Mouse (Mus musculus): ENCODE measurements around the gene Gng2. TPM values are rescaled to one million over a fixed set of nuclear protein-coding genes. Genes with fewer than 3 reads are reported as not detected.

Gng2 gene
- polyA plus RNA-seq, 1 experiment from 2014 or later, result 74.0 TPM

- Histone ChIP-seq H3K27ac (ENCODE audit: low read depth) (no peak overlapping the region), H3K9ac (ENCODE audit: low read length) (no peak overlapping the region), H3K4me3 (ENCODE audit: low read depth, low read length) (no peak overlapping the region), H3K9me3 (ENCODE audit: control insufficient read depth, low read length) (no peaks in the 10 kb centered on the region), H3K36me3 (ENCODE audit: control insufficient read depth, insufficient read depth, low read length) (no peaks in the 10 kb centered on the region), H3K4me2 (ENCODE audit: low read length) (no peak overlapping the region), H3K27me3 (replicated peaks; ENCODE audit: control insufficient read depth, insufficient read depth, low read length) (no peaks in the 10 kb centered on the region), H3K4me1 (replicated peaks; ENCODE audit: control insufficient read depth, insufficient read depth, low read length) (no peaks in the 10 kb centered on the region)
- 80% methylated on average over 4 of the region's 4 CpGs for WGBS
- no peak for ATAC-seq (replicated peaks; ENCODE audit: low FRiP score, low TSS enrichment, low read depth)
- DNase-seq (ENCODE audit: low spot score), result no peak
These were observed 18.5 kb upstream of the Gng2 start for GRCm38 (mm10) chr14:19995943-19996342.

DNA sequence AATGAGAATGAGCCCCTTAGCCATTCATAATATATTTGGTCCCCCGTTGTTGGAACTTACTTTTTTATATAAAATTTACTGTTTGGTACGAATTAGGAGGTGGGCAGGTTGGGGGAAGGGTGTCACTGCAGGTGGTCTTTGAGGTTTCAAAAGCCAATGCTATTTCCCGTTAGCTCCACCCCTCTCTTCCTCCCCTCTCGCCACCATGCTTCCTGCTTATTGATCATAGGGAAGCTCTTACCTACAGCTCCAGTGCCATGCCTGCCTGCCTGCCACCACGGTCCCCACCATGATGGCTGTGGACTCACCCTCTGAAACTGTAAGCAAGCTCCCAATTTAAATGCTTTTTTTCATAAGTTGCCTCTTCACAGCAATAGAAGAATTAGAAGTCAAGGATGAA lies 16.6 kb upstream of the Gng2 start:
- DNase-seq (ENCODE audit: low spot score) (no peak), ATAC-seq (replicated peaks; ENCODE audit: low FRiP score, low TSS enrichment, low read depth) (no peak)
- no peaks in the 10 kb centered on the region for H3K27me3 ChIP-seq (replicated peaks; ENCODE audit: control insufficient read depth, insufficient read depth, low read length)
- H3K4me1 ChIP-seq (replicated peaks; ENCODE audit: control insufficient read depth, insufficient read depth, low read length), result no peaks in the 10 kb centered on the region
- no peak overlapping the region for H3K27ac ChIP-seq (ENCODE audit: low read depth)
- H3K9ac ChIP-seq (ENCODE audit: low read length), result no peak overlapping the region
- WGBS, result 73% methylated on average over 5 of the region's 5 CpGs
- H3K4me2 ChIP-seq (ENCODE audit: low read length), result no peak overlapping the region
- no peaks in the 10 kb centered on the region for H3K36me3 ChIP-seq (ENCODE audit: control insufficient read depth, insufficient read depth, low read length)
- H3K9me3 ChIP-seq (ENCODE audit: control insufficient read depth, low read length), result no peaks in the 10 kb centered on the region
- H3K4me3 ChIP-seq (ENCODE audit: low read depth, low read length), result no peak overlapping the region

DNA sequence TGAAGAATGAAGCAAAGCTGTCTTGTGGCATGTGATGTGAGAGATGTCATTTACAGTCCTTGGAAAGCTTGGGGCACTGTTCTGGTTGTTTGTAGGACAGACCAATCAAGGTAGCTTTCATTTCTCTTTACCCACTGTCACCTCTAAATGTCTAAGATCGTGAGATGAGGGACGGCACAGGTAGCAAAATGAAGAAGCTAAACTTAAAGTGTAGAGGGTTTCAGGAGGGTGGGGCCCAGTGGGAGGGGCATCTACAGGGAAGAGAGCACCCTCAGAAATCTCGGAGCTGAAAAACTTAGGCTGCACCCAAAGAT lies 16.1 kb upstream of the Gng2 start:
- H3K27me3 ChIP-seq (replicated peaks; ENCODE audit: control insufficient read depth, insufficient read depth, low read length), result no peaks in the 10 kb centered on the region
- H3K9me3 ChIP-seq (ENCODE audit: control insufficient read depth, low read length), result no peaks in the 10 kb centered on the region
- H3K9ac ChIP-seq (ENCODE audit: low read length), result no peak overlapping the region
- DNase-seq (ENCODE audit: low spot score) (no peak), ATAC-seq (replicated peaks; ENCODE audit: low FRiP score, low TSS enrichment, low read depth) (no peak)
- no peak overlapping the region for H3K4me3 ChIP-seq (ENCODE audit: low read depth, low read length)
- no peaks in the 10 kb centered on the region for H3K4me1 ChIP-seq (replicated peaks; ENCODE audit: control insufficient read depth, insufficient read depth, low read length)
- H3K4me2 ChIP-seq (ENCODE audit: low read length), result no peak overlapping the region
- WGBS, result 80% methylated on average over 3 of the region's 3 CpGs
- H3K27ac ChIP-seq (ENCODE audit: low read depth), result no peak overlapping the region
- H3K36me3 ChIP-seq (ENCODE audit: control insufficient read depth, insufficient read depth, low read length), result no peaks in the 10 kb centered on the region

DNA sequence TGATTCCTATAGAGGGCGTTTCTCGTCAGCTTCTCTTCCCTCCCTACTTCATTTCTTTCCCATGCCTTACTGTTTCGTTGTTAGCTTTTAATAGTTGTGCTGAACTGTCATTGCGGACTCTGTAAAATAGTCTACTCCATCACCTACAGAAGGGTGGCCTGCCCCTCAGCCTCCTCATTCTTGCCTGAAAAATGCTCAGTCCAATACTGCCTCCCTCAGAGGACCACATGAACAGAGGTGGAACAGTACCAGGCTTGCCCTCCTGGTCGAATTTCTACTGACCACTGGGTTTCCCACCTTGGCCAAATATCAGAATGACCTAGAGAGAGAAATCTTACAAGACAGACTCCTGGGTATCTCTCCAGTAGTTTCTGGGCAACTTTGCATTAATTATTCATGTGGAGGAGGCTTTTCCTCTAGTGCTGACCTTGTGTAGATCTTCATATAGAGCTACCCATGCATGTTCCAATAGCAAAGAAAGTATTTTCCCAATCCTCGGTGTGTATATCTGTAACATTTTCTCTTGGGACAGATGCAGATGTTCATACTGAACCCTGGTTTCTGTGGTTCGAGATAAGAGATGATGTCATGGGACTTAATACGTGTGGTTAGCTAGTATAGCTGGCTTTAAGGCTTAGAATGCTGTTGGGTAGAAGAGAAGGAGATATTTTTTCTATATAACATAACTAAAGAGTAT lies 15.6 kb upstream of the Gng2 start:
- H3K27me3 ChIP-seq (replicated peaks; ENCODE audit: control insufficient read depth, insufficient read depth, low read length), result no peaks in the 10 kb centered on the region
- no peaks in the 10 kb centered on the region for H3K36me3 ChIP-seq (ENCODE audit: control insufficient read depth, insufficient read depth, low read length)
- 86% methylated on average over 8 of the region's 8 CpGs for WGBS

DNA sequence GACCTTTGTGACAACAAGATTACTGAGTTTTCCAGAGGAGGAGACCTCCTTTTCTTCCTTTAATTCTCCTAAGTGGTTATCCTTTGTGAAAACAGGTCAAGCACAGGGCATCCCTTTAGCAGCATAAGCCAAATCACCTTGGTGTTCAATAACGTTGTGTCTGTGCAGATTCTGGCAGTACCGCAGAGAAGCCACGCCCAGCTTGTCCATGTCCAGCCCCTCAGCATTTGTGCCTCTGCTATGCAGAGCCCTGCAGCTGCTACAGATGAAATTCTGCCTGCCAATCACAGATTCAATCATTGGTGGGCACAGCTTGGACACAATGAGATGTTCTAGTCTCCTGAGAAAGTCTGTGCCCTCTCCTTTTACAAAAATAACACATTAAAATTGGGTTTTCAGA lies 14.4 kb upstream of the Gng2 start:
- no peak overlapping the region for H3K4me3 ChIP-seq (ENCODE audit: low read depth, low read length)
- no peak overlapping the region for H3K27ac ChIP-seq (ENCODE audit: low read depth)
- peaks cover 5% of the 10 kb centered on the region for H3K4me1 ChIP-seq (replicated peaks; ENCODE audit: control insufficient read depth, insufficient read depth, low read length)
- no peak overlapping the region for H3K9ac ChIP-seq (ENCODE audit: low read length)
- DNase-seq (ENCODE audit: low spot score) (no peak), ATAC-seq (replicated peaks; ENCODE audit: low FRiP score, low TSS enrichment, low read depth) (no peak)
- H3K9me3 ChIP-seq (ENCODE audit: control insufficient read depth, low read length), result no peaks in the 10 kb centered on the region
- H3K27me3 ChIP-seq (replicated peaks; ENCODE audit: control insufficient read depth, insufficient read depth, low read length), result no peaks in the 10 kb centered on the region
- no peaks in the 10 kb centered on the region for H3K36me3 ChIP-seq (ENCODE audit: control insufficient read depth, insufficient read depth, low read length)
- H3K4me2 ChIP-seq (ENCODE audit: low read length), result no peak overlapping the region
- 42% methylated on average over 3 of the region's 3 CpGs for WGBS

More for the DNA sequence above, 15.6 kb upstream of the Gng2 start:
- H3K27ac ChIP-seq (ENCODE audit: low read depth), result no peak overlapping the region
- H3K4me1 ChIP-seq (replicated peaks; ENCODE audit: control insufficient read depth, insufficient read depth, low read length), result no peaks in the 10 kb centered on the region
- no peak overlapping the region for H3K4me2 ChIP-seq (ENCODE audit: low read length)
- DNase-seq (ENCODE audit: low spot score) (no peak), ATAC-seq (replicated peaks; ENCODE audit: low FRiP score, low TSS enrichment, low read depth) (no peak)
- H3K9me3 ChIP-seq (ENCODE audit: control insufficient read depth, low read length), result no peaks in the 10 kb centered on the region
- H3K4me3 ChIP-seq (ENCODE audit: low read depth, low read length), result no peak overlapping the region
- H3K9ac ChIP-seq (ENCODE audit: low read length), result no peak overlapping the region

DNA sequence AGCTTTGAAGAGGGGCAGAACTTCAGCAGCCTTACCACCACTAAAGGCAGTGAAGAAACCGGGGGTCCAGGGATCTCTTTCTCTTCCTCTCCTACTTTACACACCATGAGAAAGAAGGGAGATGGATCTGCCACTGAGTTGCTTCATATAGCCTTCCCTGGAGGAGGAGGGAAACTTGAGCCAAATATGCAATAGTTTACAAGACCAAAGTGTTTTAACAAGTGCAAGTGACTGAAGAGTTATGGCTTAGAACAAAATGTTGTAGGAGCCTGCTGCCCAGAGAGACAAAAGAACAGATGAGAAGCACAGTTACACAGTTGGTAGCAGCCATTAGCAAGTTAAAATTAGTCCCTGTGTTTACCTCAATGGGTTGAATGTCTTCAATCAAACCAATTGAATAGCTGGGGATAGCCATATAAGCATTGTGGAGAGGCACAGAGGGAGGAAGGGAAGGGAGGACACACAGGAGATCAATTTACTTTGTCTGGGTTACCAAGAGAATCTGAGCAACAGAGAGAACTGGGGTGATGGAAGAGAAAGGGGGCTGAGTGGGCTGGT lies 13.1 kb upstream of the Gng2 start:
- peaks cover 19% of the 10 kb centered on the region for H3K4me1 ChIP-seq (replicated peaks; ENCODE audit: control insufficient read depth, insufficient read depth, low read length)
- no peak overlapping the region for H3K4me3 ChIP-seq (ENCODE audit: low read depth, low read length)
- WGBS, result 43% methylated on average over 1 of the region's 1 CpGs
- no peaks in the 10 kb centered on the region for H3K27me3 ChIP-seq (replicated peaks; ENCODE audit: control insufficient read depth, insufficient read depth, low read length)
- no peaks in the 10 kb centered on the region for H3K36me3 ChIP-seq (ENCODE audit: control insufficient read depth, insufficient read depth, low read length)
- H3K27ac ChIP-seq (ENCODE audit: low read depth), result 0 out of 2 replicates have a peak overlapping the region, but pooled peaks have one; percentile 8
- ATAC-seq (replicated peaks; ENCODE audit: low FRiP score, low TSS enrichment, low read depth) (no peak), DNase-seq (ENCODE audit: low spot score) (no peak)
- H3K9ac ChIP-seq (ENCODE audit: low read length), result no peak overlapping the region
- H3K9me3 ChIP-seq (ENCODE audit: control insufficient read depth, low read length), result no peaks in the 10 kb centered on the region
- H3K4me2 ChIP-seq (ENCODE audit: low read length), result no peak overlapping the region

GRCm38 (mm10) chr14:19988410-19988809 lies 11.0 kb upstream of the Gng2 start:
- H3K36me3 ChIP-seq (ENCODE audit: control insufficient read depth, insufficient read depth, low read length), result no peaks in the 10 kb centered on the region
- H3K9ac ChIP-seq (ENCODE audit: low read length), result no peak overlapping the region
- no peak overlapping the region for H3K4me2 ChIP-seq (ENCODE audit: low read length)
- ATAC-seq (replicated peaks; ENCODE audit: low FRiP score, low TSS enrichment, low read depth) (no peak), DNase-seq (ENCODE audit: low spot score) (no peak)
- H3K27ac ChIP-seq (ENCODE audit: low read depth), result no peak overlapping the region
- no peak overlapping the region for H3K4me3 ChIP-seq (ENCODE audit: low read depth, low read length)
- no peaks in the 10 kb centered on the region for H3K27me3 ChIP-seq (replicated peaks; ENCODE audit: control insufficient read depth, insufficient read depth, low read length)
- H3K9me3 ChIP-seq (ENCODE audit: control insufficient read depth, low read length), result no peaks in the 10 kb centered on the region
- H3K4me1 ChIP-seq (replicated peaks; ENCODE audit: control insufficient read depth, insufficient read depth, low read length), result peaks cover 29% of the 10 kb centered on the region
- WGBS, result 86% methylated on average over 3 of the region's 3 CpGs

GRCm38 (mm10) chr14:19987358-19987834 lies 10.0 kb upstream of the Gng2 start:
- H3K9ac ChIP-seq (ENCODE audit: low read length), result peak overlapping the region; percentile 45; the same call in 1 of the 2 replicates
- H3K9me3 ChIP-seq (ENCODE audit: control insufficient read depth, low read length), result no peaks in the 10 kb centered on the region
- ATAC-seq (replicated peaks; ENCODE audit: low FRiP score, low TSS enrichment, low read depth) (peak; percentile 41; the same call in 1 of the 2 replicates), DNase-seq (ENCODE audit: low spot score) (no peak)
- H3K4me2 ChIP-seq (ENCODE audit: low read length), result peak overlapping the region; percentile 54
- peak overlapping the region; percentile 95 for H3K27ac ChIP-seq (ENCODE audit: low read depth)
- WGBS, result 7% methylated on average over 8 of the region's 8 CpGs
- H3K4me1 ChIP-seq (replicated peaks; ENCODE audit: control insufficient read depth, insufficient read depth, low read length), result peaks cover 29% of the 10 kb centered on the region
- no peaks in the 10 kb centered on the region for H3K36me3 ChIP-seq (ENCODE audit: control insufficient read depth, insufficient read depth, low read length)
- H3K4me3 ChIP-seq (ENCODE audit: low read depth, low read length), result peak overlapping the region; percentile 20
- H3K27me3 ChIP-seq (replicated peaks; ENCODE audit: control insufficient read depth, insufficient read depth, low read length), result no peaks in the 10 kb centered on the region
